Mouse (Mus musculus) kidney, adult 18-20 months (tissue): ENCODE data around the gene Itpk1.

Experiments
- DNase-seq: peaks from one replicate; pipeline ENCODE4 v3.0.0; 2021

Itpk1 gene

GRCm38 (mm10) chr12:102586286-102586881 lies 118.3 kb downstream of the Itpk1 start:
- no peak for DNase-seq

- no peak for DNase-seq
These were observed 119.3 kb downstream of the Itpk1 start for GRCm38 (mm10) chr12:102585390-102585789.

- DNase-seq: no peak
These were observed 122.3 kb downstream of the Itpk1 start for GRCm38 (mm10) chr12:102582441-102582840.

GRCm38 (mm10) chr12:102581579-102582196 lies 123.0 kb downstream of the Itpk1 start:
- no peak for DNase-seq

- DNase-seq: peak; percentile 82
These were observed 125.7 kb downstream of the Itpk1 start for GRCm38 (mm10) chr12:102579041-102579440.

- no peak for DNase-seq
These were observed 127.9 kb downstream of the Itpk1 start for GRCm38 (mm10) chr12:102576659-102577398.

- peak; percentile 36 for DNase-seq
These were observed 129.0 kb downstream of the Itpk1 start for GRCm38 (mm10) chr12:102575541-102576329.

- DNase-seq: no peak
These were observed 131.7 kb downstream of the Itpk1 start for GRCm38 (mm10) chr12:102573036-102573435.

GRCm38 (mm10) chr12:102571666-102572065 lies 133.1 kb downstream of the Itpk1 start:
- DNase-seq: no peak

- no peak for DNase-seq
These were observed 134.0 kb downstream of the Itpk1 start for GRCm38 (mm10) chr12:102570734-102571133.

GRCm38 (mm10) chr12:102570111-102570510 lies 134.6 kb downstream of the Itpk1 start:
- DNase-seq: no peak

GRCm38 (mm10) chr12:102568219-102568618 lies 136.5 kb downstream of the Itpk1 start:
- DNase-seq: no peak

- DNase-seq: no peak
These were observed 137.8 kb downstream of the Itpk1 start for GRCm38 (mm10) chr12:102566951-102567350.

- DNase-seq: no peak
These were observed 139.6 kb downstream of the Itpk1 start for GRCm38 (mm10) chr12:102565086-102565485.

GRCm38 (mm10) chr12:102557372-102557771 lies 147.4 kb downstream of the Itpk1 start:
- DNase-seq: no peak

- no peak for DNase-seq
These were observed 148.9 kb downstream of the Itpk1 start for GRCm38 (mm10) chr12:102555850-102556249.

GRCm38 (mm10) chr12:102554721-102555516 lies 149.8 kb downstream of the Itpk1 start, which contains the start of gene Chga:
Gene Chga, plus strand, starts transcription at chr12:102554969.
- peak; percentile 74 for DNase-seq

GRCm38 (mm10) chr12:102553705-102554275 lies 150.9 kb downstream of the Itpk1 start:
- no peak for DNase-seq

- no peak for DNase-seq
These were observed 152.7 kb downstream of the Itpk1 start for GRCm38 (mm10) chr12:102552001-102552400.

- DNase-seq: no peak
These were observed 153.5 kb downstream of the Itpk1 start for GRCm38 (mm10) chr12:102551186-102551585.

GRCm38 (mm10) chr12:102550529-102550928 lies 154.2 kb downstream of the Itpk1 start:
- peak; percentile 71 for DNase-seq

GRCm38 (mm10) chr12:102545122-102545521 lies 159.6 kb downstream of the Itpk1 start:
- DNase-seq: no peak
